Comparison of ENCODE assay signal across 1 mouse cellular context in genomic region chr10:98880057-98880456, GRCm38 (mm10).
TF ChIP-seq lines count a peak whose summit lies in the region.

No protein-coding gene starts in this region.

TF ChIP-seq in CH12.LX, 34 proteins besides CTCF, POLR2A, EP300 and RAD21 (continued from another document):
- no peak for TF ChIP-seq RCOR1 (conservative IDR thresholded peaks at IDR 0.05; ENCODE audit: low read depth, low read length)
- no peak for TF ChIP-seq NELFE (IDR thresholded peaks at IDR 0.05; ENCODE audit: low read depth, low read length)
- 0 out of 2 replicates have a peak, but pooled peaks have one; percentile 24 for TF ChIP-seq MEF2A (IDR thresholded peaks at IDR 0.05; ENCODE audit: borderline replicate concordance, low read depth, low read length)
- no peak for TF ChIP-seq E2F4 (IDR thresholded peaks at IDR 0.05; ENCODE audit: insufficient replicate concordance, low read depth, low read length)
- TF ChIP-seq ZC3H11A (IDR thresholded peaks at IDR 0.05; ENCODE audit: low read depth, low read length) = no peak
- TF ChIP-seq TBP (conservative IDR thresholded peaks at IDR 0.05; ENCODE audit: low read depth, low read length) = 0 out of 2 replicates have a peak, but pooled peaks have one; percentile 24
- TF ChIP-seq SMC3 (IDR thresholded peaks at IDR 0.05; ENCODE audit: low read depth, low read length) = no peak
- TF ChIP-seq CHD2 (IDR thresholded peaks at IDR 0.05; ENCODE audit: low read length) = no peak
- no peak for TF ChIP-seq ZNF384 (IDR thresholded peaks at IDR 0.05; ENCODE audit: low read depth, low read length)
- TF ChIP-seq USF1 (IDR thresholded peaks at IDR 0.05; ENCODE audit: low read depth, low read length) = no peak
- TF ChIP-seq JUN (IDR thresholded peaks at IDR 0.05; ENCODE audit: insufficient read depth, low read depth, low read length) = peak; percentile 95
- TF ChIP-seq IRF4 (IDR thresholded peaks at IDR 0.05; ENCODE audit: low read depth, low read length) = peak; percentile 66
- peak; percentile 96 for TF ChIP-seq JUND (conservative IDR thresholded peaks at IDR 0.05; ENCODE audit: low read depth, low read length)
- no peak for TF ChIP-seq PAX5 (IDR thresholded peaks at IDR 0.05; ENCODE audit: low read length)
- TF ChIP-seq ZKSCAN1 (IDR thresholded peaks at IDR 0.05; ENCODE audit: borderline replicate concordance, low read depth, low read length) = no peak
- no peak for TF ChIP-seq MAX (IDR thresholded peaks at IDR 0.05; ENCODE audit: low read length)
- TF ChIP-seq UBTF (IDR thresholded peaks at IDR 0.05; ENCODE audit: low read depth, low read length) = no peak
- no peak; the same call in 1 of the 2 replicates for TF ChIP-seq CHD1 (IDR thresholded peaks at IDR 0.05; ENCODE audit: low read depth, low read length)
